Mouse (Mus musculus) limb, embryonic 12.5 days (tissue): ENCODE results near the gene Tanc1. TPM values are rescaled to one million over a fixed set of nuclear protein-coding genes. Genes with fewer than 3 reads are reported as not detected.

Experiments used
- ATAC-seq: fragments of 200-750 bp; cut with Nextera tagmentation; 2 replicates; pipeline ENCODE4 v1.8.0; 2017; ENCODE audit warnings: low read depth, moderate TSS enrichment; ENCODE audit not compliant: insufficient number of reproducible peaks, insufficient read depth, low FRiP score, low TSS enrichment
- H3K27ac ChIP-seq: fragments of 300-500 bp; sonication (generic); 2 replicates; pipeline ENCODE4 v1.5.1; 2016; ENCODE audit warnings: mild to moderate bottlenecking, moderate library complexity
- H3K27me3 ChIP-seq: fragments of 300-500 bp; sonication (generic); 2 replicates; pipeline ENCODE4 v1.6.1; 2016; ENCODE audit warnings: mild to moderate bottlenecking, moderate library complexity
- H3K36me3 ChIP-seq: fragments of 300-500 bp; sonication (generic); 2 replicates; pipeline ENCODE4 v1.6.1; 2016; ENCODE audit warnings: mild to moderate bottlenecking, moderate library complexity
- H3K4me1 ChIP-seq: fragments of 300-500 bp; sonication (generic); replicated peaks from 2 replicates; pipeline ENCODE4 v1.6.1; 2016
- H3K4me2 ChIP-seq: fragments of 300-500 bp; sonication (generic); 2 replicates; pipeline ENCODE4 v1.6.1; 2016; ENCODE audit warnings: mild to moderate bottlenecking, moderate library complexity
- H3K4me3 ChIP-seq: fragments of 300-500 bp; sonication (generic); replicated peaks from 2 replicates; pipeline ENCODE4 v1.5.1; 2016; ENCODE audit warnings: mild to moderate bottlenecking
- H3K9ac ChIP-seq: fragments of 300-500 bp; sonication (generic); replicated peaks from 2 replicates; pipeline ENCODE4 v1.6.1; 2016; ENCODE audit warnings: mild to moderate bottlenecking, moderate library complexity
- H3K9me3 ChIP-seq: fragments of 300-500 bp; sonication (generic); 2 replicates; pipeline ENCODE4 v1.6.1; 2016; ENCODE audit warnings: mild to moderate bottlenecking, moderate library complexity
- WGBS: fragments of 180-500 bp; shearing (Covaris S2); methylation state at CpG from one replicate; pipeline ENCODE4 v1.1.7; 2016; 5-methylcytosine and 5-hydroxymethylcytosine counted together
- polyA plus RNA-seq: library from polyadenylated mRNA; unstranded; fragments of >200 nt; fragmentation: Nextera tagmentation; extraction: Ambion mirVana; gene quantifications from 2 replicates; pipeline ENCODE4 v1.2.1, GENCODE M21; 2016

Gene Tanc1
- polyA plus RNA-seq, 1 experiment from 2014 or later, result 70.6 TPM

DNA sequence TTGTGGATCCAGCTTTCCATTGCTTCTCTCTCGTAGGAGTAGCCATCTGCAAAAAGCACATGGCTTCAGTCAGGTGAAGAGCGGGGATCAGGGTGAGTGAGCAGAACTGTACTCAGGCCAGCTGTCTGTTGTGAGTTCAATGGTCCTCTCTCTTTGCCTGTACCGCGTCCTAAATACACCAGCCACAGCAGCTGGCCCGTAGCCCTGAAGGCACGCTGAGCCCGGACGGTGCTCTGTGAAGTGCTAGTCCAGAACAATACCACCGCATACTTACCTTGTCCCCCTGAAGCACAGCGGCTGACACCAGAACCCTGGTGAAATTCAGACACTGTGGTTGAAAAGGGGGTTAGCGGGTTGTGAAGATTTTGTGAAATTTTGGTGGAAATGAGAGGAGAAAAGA is 241.1 kb downstream of the Tanc1 start:
- peaks cover 45% of the 10 kb centered on the region for H3K36me3 ChIP-seq
- no peaks in the 10 kb centered on the region for H3K9me3 ChIP-seq
- whole genome bisulfite sequencing, result 89% methylated on average over 11 of the region's 11 CpGs
- H3K27me3 ChIP-seq, result no peaks in the 10 kb centered on the region
- H3K9ac ChIP-seq, result no peak overlapping the region
- H3K4me3 ChIP-seq, result no peak overlapping the region
- ATAC-seq, result no peak
- no peak overlapping the region for H3K4me2 ChIP-seq
- no peak overlapping the region for H3K27ac ChIP-seq
- no peaks in the 10 kb centered on the region for H3K4me1 ChIP-seq

DNA sequence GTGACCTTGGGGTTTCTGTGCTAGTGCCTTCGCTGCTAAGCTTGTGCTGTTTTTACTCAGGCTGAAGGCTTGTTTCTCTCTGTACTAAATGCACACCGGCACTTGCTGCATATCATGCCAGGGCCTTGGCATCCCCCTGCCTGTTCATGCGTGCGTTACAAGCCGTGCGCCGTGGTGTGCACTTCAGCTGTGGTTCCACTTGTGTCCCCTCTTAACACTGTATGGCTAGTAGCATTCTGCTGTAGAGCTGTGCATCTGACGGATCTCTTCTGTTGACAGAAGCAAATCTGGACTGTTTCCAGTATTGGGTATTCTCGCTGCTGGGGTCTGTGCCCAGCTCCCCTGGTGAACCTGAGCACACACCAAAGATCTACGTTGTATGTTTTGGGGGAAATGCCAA is 241.7 kb downstream of the Tanc1 start:
- no peak overlapping the region for H3K4me2 ChIP-seq
- H3K9me3 ChIP-seq, result no peaks in the 10 kb centered on the region
- ATAC-seq, result no peak
- peaks cover 52% of the 10 kb centered on the region for H3K36me3 ChIP-seq
- no peak overlapping the region for H3K27ac ChIP-seq
- no peaks in the 10 kb centered on the region for H3K27me3 ChIP-seq
- H3K9ac ChIP-seq, result no peak overlapping the region
- WGBS, result 93% methylated on average over 10 of the region's 10 CpGs
- no peaks in the 10 kb centered on the region for H3K4me1 ChIP-seq
- H3K4me3 ChIP-seq, result no peak overlapping the region

- no peak for ATAC-seq
- WGBS, result 65% methylated on average over 9 of the region's 9 CpGs
- no peaks in the 10 kb centered on the region for H3K9me3 ChIP-seq
Measured at GRCm38 (mm10) chr2:59854363-59854762, 242.5 kb downstream of the Tanc1 start.

GRCm38 (mm10) chr2:59862618-59863017 is 250.8 kb downstream of the Tanc1 start:
- Histone ChIP-seq H3K9ac (no peak overlapping the region), H3K9me3 (no peaks in the 10 kb centered on the region), H3K4me3 (no peak overlapping the region), H3K4me1 (no peaks in the 10 kb centered on the region), H3K4me2 (no peak overlapping the region), H3K36me3 (peaks cover 50% of the 10 kb centered on the region; the same call in 1 of the 2 replicates), H3K27me3 (no peaks in the 10 kb centered on the region), H3K27ac (no peak overlapping the region)
- WGBS, result 88% methylated on average over 6 of the region's 6 CpGs
- ATAC-seq, result no peak

More at GRCm38 (mm10) chr2:59854363-59854762, 242.5 kb downstream of the Tanc1 start:
- H3K4me2 ChIP-seq, result no peak overlapping the region
- no peak overlapping the region for H3K9ac ChIP-seq
- H3K27me3 ChIP-seq, result no peaks in the 10 kb centered on the region
- H3K27ac ChIP-seq, result no peak overlapping the region
- peaks cover 58% of the 10 kb centered on the region for H3K36me3 ChIP-seq
- no peak overlapping the region for H3K4me3 ChIP-seq
- H3K4me1 ChIP-seq, result no peaks in the 10 kb centered on the region

DNA sequence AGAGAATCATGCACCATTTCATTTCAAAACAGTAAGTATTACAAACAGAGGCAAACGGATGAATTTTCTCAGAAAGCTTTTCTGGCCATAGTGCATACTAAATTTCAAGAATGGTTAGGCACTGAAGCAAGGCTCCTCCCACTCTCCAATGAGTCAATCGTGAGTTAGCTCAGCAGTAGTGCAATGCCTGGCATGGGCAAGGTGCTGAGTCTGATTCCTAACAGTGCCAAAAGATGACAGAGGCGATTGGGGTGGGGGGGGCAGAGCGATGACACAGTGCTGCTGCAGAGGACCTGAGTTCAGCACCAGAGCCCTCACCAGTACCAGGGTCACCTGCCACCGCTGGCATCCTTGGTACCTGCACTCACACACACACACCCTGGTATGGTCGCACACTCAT is 258.7 kb downstream of the Tanc1 start:
- no peak for ATAC-seq
- H3K4me1 ChIP-seq, result no peaks in the 10 kb centered on the region
- H3K27ac ChIP-seq, result no peak overlapping the region
- no peak overlapping the region for H3K9ac ChIP-seq
- WGBS, result 92% methylated on average over 6 of the region's 6 CpGs
- H3K9me3 ChIP-seq, result no peaks in the 10 kb centered on the region
- H3K36me3 ChIP-seq, result peaks cover 28% of the 10 kb centered on the region
- no peak overlapping the region for H3K4me2 ChIP-seq
- H3K4me3 ChIP-seq, result no peak overlapping the region
- no peaks in the 10 kb centered on the region for H3K27me3 ChIP-seq

- H3K4me3 ChIP-seq, result no peak overlapping the region
- no peak for ATAC-seq
Measured at GRCm38 (mm10) chr2:59876482-59876881, 264.6 kb downstream of the Tanc1 start.

GRCm38 (mm10) chr2:59877335-59877734 is 265.5 kb downstream of the Tanc1 start:
- no peak overlapping the region for H3K4me2 ChIP-seq
- 81% methylated on average over 4 of the region's 4 CpGs for WGBS
- ATAC-seq, result no peak

More at GRCm38 (mm10) chr2:59876482-59876881, 264.6 kb downstream of the Tanc1 start:
- WGBS, result 90% methylated on average over 15 of the region's 15 CpGs
- Histone ChIP-seq H3K9me3 (peaks cover 9% of the 10 kb centered on the region; the same call in 1 of the 2 replicates), H3K27ac (no peak overlapping the region), H3K9ac (no peak overlapping the region), H3K36me3 (peaks cover 47% of the 10 kb centered on the region), H3K4me1 (peaks cover 2% of the 10 kb centered on the region; the same call in 1 of the 2 replicates), H3K4me2 (no peak overlapping the region), H3K27me3 (no peaks in the 10 kb centered on the region)

GRCm38 (mm10) chr2:59878221-59878620 is 266.4 kb downstream of the Tanc1 start:
- no peak overlapping the region for H3K9ac ChIP-seq
- H3K36me3 ChIP-seq, result peaks cover 30% of the 10 kb centered on the region
- peaks cover 6% of the 10 kb centered on the region; the same call in 1 of the 2 replicates for H3K4me1 ChIP-seq
- peaks cover 9% of the 10 kb centered on the region; the same call in 1 of the 2 replicates for H3K9me3 ChIP-seq
- no peak overlapping the region for H3K4me2 ChIP-seq
- H3K27ac ChIP-seq, result no peak overlapping the region
- 75% methylated on average over 19 of the region's 19 CpGs for WGBS
- no peak for ATAC-seq
- H3K27me3 ChIP-seq, result no peaks in the 10 kb centered on the region
- H3K4me3 ChIP-seq, result no peak overlapping the region

More at GRCm38 (mm10) chr2:59877335-59877734, 265.5 kb downstream of the Tanc1 start:
- H3K9me3 ChIP-seq, result peaks cover 9% of the 10 kb centered on the region; the same call in 1 of the 2 replicates
- no peaks in the 10 kb centered on the region for H3K27me3 ChIP-seq
- no peak overlapping the region for H3K4me3 ChIP-seq
- H3K4me1 ChIP-seq, result peaks cover 6% of the 10 kb centered on the region; the same call in 1 of the 2 replicates
- H3K27ac ChIP-seq, result no peak overlapping the region
- H3K36me3 ChIP-seq, result peaks cover 38% of the 10 kb centered on the region
- no peak overlapping the region for H3K9ac ChIP-seq

DNA sequence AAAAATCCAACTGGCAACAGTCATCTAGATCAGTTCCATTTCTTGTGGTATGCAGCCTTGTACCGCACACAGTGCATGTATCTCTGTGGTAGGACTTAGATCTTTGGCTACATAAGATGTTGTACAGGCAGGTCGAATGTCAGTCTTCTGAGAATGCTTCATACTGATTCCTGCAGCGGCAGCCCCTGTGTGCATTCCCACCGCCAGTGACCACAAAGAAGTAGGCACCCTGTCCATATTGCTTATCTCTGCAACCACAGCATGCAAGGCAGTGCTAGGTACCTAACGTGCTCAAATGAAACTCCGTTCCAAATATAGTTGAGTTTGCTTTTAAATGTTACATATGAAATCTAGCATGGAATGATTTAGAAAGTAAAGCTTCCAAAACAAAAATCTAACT is 269.6 kb downstream of the Tanc1 start:
- Histone ChIP-seq H3K4me2 (peak overlapping the region; percentile 60), H3K9me3 (peaks cover 9% of the 10 kb centered on the region; the same call in 1 of the 2 replicates), H3K27ac (no peak overlapping the region), H3K36me3 (peaks cover 20% of the 10 kb centered on the region), H3K9ac (no peak overlapping the region), H3K4me3 (peak overlapping the region; percentile 80), H3K27me3 (no peaks in the 10 kb centered on the region), H3K4me1 (peaks cover 6% of the 10 kb centered on the region; the same call in 1 of the 2 replicates)
- WGBS, result 82% methylated on average over 6 of the region's 6 CpGs
- no peak for ATAC-seq

GRCm38 (mm10) chr2:59881831-59882741 is 270.2 kb downstream of the Tanc1 start, which contains the start of gene Wdsub1:
Wdsub1 (minus strand) TSS chr2:59882591.
- Histone ChIP-seq H3K4me3 (peak within 1 kb of the TSS; percentile 80), H3K9me3 (peaks cover 9% of the 10 kb centered on the region; the same call in 1 of the 2 replicates), H3K27ac (peak within 1 kb of the TSS; percentile 87), H3K4me1 (peaks cover 6% of the 10 kb centered on the region; the same call in 1 of the 2 replicates), H3K4me2 (peak within 1 kb of the TSS; percentile 60), H3K9ac (peak within 1 kb of the TSS; percentile 79), H3K27me3 (no peaks in the 10 kb centered on the region), H3K36me3 (peaks cover 15% of the 10 kb centered on the region)
- 5% methylated on average over 57 of the region's 57 CpGs for whole genome bisulfite sequencing
- peak; percentile 92 for ATAC-seq

DNA sequence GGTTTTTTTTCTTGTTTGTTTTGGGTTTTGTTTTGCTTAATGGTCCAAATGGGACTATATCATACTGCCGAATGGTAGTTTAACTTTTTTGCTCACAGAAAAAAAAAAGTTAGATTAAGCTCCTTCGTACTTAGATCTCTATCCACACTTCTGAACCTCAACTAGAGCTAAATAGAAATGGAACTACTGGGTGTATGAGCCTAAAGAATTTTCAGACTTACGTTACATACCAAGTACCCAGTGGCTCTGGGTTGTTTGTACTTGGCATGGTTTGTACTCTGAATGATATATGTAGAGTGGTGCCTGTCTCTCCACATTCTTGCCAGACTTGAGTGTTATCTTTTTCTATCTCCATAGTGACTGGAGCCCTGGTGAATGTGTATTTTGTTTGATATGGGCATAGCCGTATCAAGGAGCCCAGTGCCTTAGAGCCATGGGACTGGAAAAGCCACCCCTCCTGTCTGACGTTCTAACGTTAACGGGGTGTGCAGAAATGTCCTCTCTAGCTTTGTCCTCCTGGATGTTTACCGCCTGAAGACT is 271.0 kb downstream of the Tanc1 start:
- no peak overlapping the region; the same call in 1 of the 2 replicates for H3K9ac ChIP-seq
- H3K4me3 ChIP-seq, result peak overlapping the region; percentile 80
- H3K27ac ChIP-seq, result no peak overlapping the region
- WGBS, result 73% methylated on average over 8 of the region's 8 CpGs
- H3K4me2 ChIP-seq, result peak overlapping the region; percentile 60
- H3K9me3 ChIP-seq, result peaks cover 9% of the 10 kb centered on the region; the same call in 1 of the 2 replicates
- H3K36me3 ChIP-seq, result peaks cover 10% of the 10 kb centered on the region
- 0 out of 2 replicates have a peak, but pooled peaks have one; percentile 1 for ATAC-seq
- H3K27me3 ChIP-seq, result no peaks in the 10 kb centered on the region
- peaks cover 6% of the 10 kb centered on the region; the same call in 1 of the 2 replicates for H3K4me1 ChIP-seq
